Mouse (Mus musculus) embryonic facial prominence, embryonic 10.5 days (tissue): ENCODE data around the gene Rnd2. TPM values are rescaled to one million over a fixed set of nuclear protein-coding genes. Genes with fewer than 3 reads are reported as not detected.
"Not testable (repeated sequence)": the region's sequence is repeated elsewhere in the genome, so short reads cannot be mapped to it uniquely, and the experiment has no call there.

Source experiments
- DNase-seq: peaks from one replicate; pipeline ENCODE4 v3.0.0-alpha.2; 2017; ENCODE audit warnings: low spot score
- H3K27ac ChIP-seq: fragments of 300-500 bp; sonication (generic); replicated peaks from 2 replicates; pipeline ENCODE4 v1.5.1; 2016; ENCODE audit warnings: mild to moderate bottlenecking
- H3K27me3 ChIP-seq: fragments of 300-500 bp; sonication (generic); replicated peaks from 2 replicates; pipeline ENCODE4 v1.6.1; 2016; ENCODE audit warnings: low read depth, mild to moderate bottlenecking; ENCODE audit not compliant: poor library complexity, severe bottlenecking
- H3K36me3 ChIP-seq: fragments of 300-500 bp; sonication (generic); replicated peaks from 2 replicates; pipeline ENCODE4 v1.6.1; 2016; ENCODE audit warnings: mild to moderate bottlenecking, moderate library complexity
- H3K4me1 ChIP-seq: fragments of 300-500 bp; sonication (generic); 2 replicates; pipeline ENCODE4 v1.6.1; 2016
- H3K4me3 ChIP-seq: fragments of 300-500 bp; sonication (generic); 2 replicates; pipeline ENCODE4 v1.5.1; 2016; ENCODE audit warnings: mild to moderate bottlenecking, moderate library complexity
- H3K9me3 ChIP-seq: fragments of 300-500 bp; sonication (generic); 2 replicates; pipeline ENCODE4 v1.6.1; 2016; ENCODE audit warnings: mild to moderate bottlenecking
- WGBS: fragments of 180-500 bp; shearing (Covaris S2); methylation state at CpG from one replicate; pipeline ENCODE4 v1.1.7; 2016; 5-methylcytosine and 5-hydroxymethylcytosine counted together
- polyA plus RNA-seq: library from polyadenylated mRNA; unstranded; fragments of >200 nt; fragmentation: Nextera tagmentation; extraction: Ambion mirVana; gene quantifications from 2 replicates; pipeline ENCODE4 v1.2.1, GENCODE M21; 2016

Gene Rnd2
- polyA plus RNA-seq, 1 experiment from 2014 or later = 16.5 TPM

DNA sequence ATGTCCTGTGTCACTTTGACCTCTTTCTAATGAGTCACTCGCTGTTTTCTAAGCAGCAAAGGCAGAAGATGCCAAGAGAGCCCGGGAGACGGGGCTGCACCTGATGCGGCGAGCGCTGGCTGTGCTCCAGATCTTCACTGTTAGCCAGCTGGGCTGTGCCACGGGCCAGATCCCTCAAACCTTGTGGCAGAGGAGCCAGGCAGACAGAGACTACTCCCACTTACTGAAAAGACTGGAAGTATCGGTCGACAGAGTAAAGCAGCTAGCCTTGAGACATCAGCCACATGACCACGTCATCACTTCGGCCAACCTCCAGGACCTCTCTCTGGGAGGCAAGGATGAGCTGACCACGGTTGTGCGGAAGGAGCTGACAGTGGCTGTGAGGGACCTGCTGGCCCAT, 31.4 kb upstream of the Rnd2 start:
- no peaks in the 10 kb centered on the region for H3K4me1 ChIP-seq
- 92% methylated on average over 13 of the region's 13 CpGs for WGBS
- no peaks in the 10 kb centered on the region for H3K27me3 ChIP-seq
- no peak for DNase-seq
- no peak overlapping the region for H3K27ac ChIP-seq
- no peaks in the 10 kb centered on the region for H3K9me3 ChIP-seq
- no peak overlapping the region for H3K4me3 ChIP-seq
- H3K36me3 ChIP-seq = peaks cover 69% of the 10 kb centered on the region

DNA sequence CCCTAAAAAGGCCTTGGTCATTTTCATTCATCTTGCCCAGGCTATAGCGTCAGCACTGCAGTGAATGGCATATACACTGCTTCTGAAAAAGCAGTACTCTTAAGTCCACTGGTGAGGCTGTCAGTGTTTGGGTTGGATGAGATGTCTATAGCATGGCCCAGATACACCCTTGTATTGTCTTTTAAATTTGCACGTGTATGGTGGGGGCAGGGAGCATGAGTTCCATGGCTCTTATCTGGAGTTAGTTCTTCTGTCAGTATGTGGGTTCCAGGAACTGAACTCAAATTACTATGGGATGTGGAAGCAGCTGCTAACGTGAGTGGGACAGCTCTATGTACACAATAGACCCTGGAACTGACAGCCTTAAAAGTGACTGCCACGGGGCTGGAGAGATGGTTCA, 29.0 kb upstream of the Rnd2 start:
- Histone ChIP-seq H3K27me3 (no peaks in the 10 kb centered on the region), H3K4me1 (no peaks in the 10 kb centered on the region), H3K27ac (no peak overlapping the region), H3K36me3 (peaks cover 51% of the 10 kb centered on the region), H3K4me3 (no peak overlapping the region), H3K9me3 (no peaks in the 10 kb centered on the region)
- DNase-seq = no peak
- 88% methylated on average over 4 of the region's 4 CpGs for WGBS

DNA sequence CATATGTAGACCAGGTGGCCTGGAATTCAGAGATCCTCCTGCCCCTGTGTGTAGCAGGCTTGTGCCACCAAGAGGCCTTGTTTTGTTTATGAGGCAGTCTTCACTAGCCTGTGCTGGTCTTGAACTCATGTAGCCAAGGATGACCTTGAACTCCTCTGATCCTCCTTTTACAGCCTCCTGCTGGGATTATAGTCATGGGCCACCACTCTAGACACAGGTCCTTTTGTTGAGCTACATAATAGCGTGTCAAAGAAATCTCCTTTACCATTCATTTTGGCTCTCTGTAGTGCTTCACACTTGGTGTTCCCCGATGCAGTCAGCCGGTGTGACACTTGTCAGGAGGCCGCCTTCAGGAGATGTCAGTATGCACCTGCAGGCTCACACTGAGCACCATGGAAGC, 27.9 kb upstream of the Rnd2 start:
- Histone ChIP-seq H3K9me3 (no peaks in the 10 kb centered on the region), H3K27ac (no peak overlapping the region), H3K4me3 (no peak overlapping the region), H3K4me1 (no peaks in the 10 kb centered on the region), H3K36me3 (peaks cover 40% of the 10 kb centered on the region), H3K27me3 (no peaks in the 10 kb centered on the region)
- 75% methylated on average over 4 of the region's 4 CpGs for WGBS
- no peak for DNase-seq

DNA sequence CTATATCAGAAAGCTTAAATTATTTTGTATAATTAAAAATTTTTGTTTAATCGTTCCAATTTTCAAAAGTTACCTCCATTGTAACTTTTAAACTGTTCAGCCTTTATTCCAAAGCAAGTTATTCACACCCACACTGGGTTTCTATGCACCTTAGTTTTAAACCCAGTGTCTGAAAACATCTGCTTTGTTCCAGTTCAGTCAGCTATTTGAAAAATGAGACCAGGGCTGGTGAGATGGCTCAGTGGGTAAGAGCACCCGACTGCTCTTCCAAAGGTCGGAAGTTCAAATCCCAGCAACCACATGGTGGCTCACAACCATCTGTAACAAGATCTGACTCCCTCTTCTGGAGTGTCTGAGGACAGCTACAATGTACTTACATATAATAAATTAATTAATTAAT, 26.8 kb upstream of the Rnd2 start:
- H3K27me3 ChIP-seq, H3K4me1 ChIP-seq, H3K27ac ChIP-seq, H3K4me3 ChIP-seq, DNase-seq, H3K9me3 ChIP-seq: not testable (repeated sequence)
- H3K36me3 ChIP-seq = peaks cover 33% of the 10 kb centered on the region
- 51% methylated on average over 3 of the region's 3 CpGs for WGBS

GRCm38 (mm10) chr11:101441450-101442126, 23.2 kb upstream of the Rnd2 start:
- H3K4me1 ChIP-seq = peaks cover 20% of the 10 kb centered on the region
- H3K36me3 ChIP-seq = peaks cover 34% of the 10 kb centered on the region
- DNase-seq, H3K27me3 ChIP-seq, H3K9me3 ChIP-seq: not testable (repeated sequence)
- H3K27ac ChIP-seq = peak overlapping the region; percentile 78
- peak overlapping the region; percentile 90 for H3K4me3 ChIP-seq
- WGBS = 40% methylated on average over 15 of the region's 15 CpGs

- H3K27ac ChIP-seq = peak within 1 kb of the TSS; percentile 98
- peaks cover 39% of the 10 kb centered on the region for H3K36me3 ChIP-seq
- H3K4me3 ChIP-seq = peak within 1 kb of the TSS; percentile 90
- no peaks in the 10 kb centered on the region for H3K9me3 ChIP-seq
- peak; percentile 99 for DNase-seq
- H3K4me1 ChIP-seq = peaks cover 20% of the 10 kb centered on the region
- under 1% methylated on average over 42 of the region's 42 CpGs for WGBS
- H3K27me3 ChIP-seq = no peaks in the 10 kb centered on the region
These were observed 22.6 kb upstream of the Rnd2 start, which contains the start of gene Rpl27 for GRCm38 (mm10) chr11:101442127-101442693. TSS of gene Rpl27 (plus strand) at chr11:101442298.

DNA sequence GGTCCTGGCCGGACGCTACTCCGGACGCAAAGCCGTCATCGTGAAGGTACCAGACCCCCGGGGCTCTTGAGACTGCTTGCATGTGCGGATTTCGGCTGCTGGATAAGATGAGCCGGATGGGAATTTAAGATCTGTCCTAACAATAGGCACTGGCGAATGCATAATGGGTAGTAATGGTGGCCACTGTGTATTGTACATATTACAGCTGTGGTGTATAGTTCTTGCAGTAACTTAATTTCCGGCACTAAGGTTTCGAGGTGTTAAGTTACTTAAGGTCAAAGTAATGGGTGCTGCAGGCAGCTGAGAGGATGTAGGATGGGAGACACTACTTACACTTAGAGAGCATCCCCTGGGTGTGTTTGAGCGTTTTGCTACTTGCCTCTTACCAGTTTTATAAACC, 22.0 kb upstream of the Rnd2 start:
- WGBS = 2% methylated on average over 14 of the region's 14 CpGs
- Histone ChIP-seq H3K9me3 (no peaks in the 10 kb centered on the region), H3K4me1 (peaks cover 20% of the 10 kb centered on the region), H3K36me3 (peaks cover 39% of the 10 kb centered on the region), H3K4me3 (peak overlapping the region; percentile 90), H3K27ac (peak overlapping the region; percentile 98), H3K27me3 (no peaks in the 10 kb centered on the region)
- no peak for DNase-seq

DNA sequence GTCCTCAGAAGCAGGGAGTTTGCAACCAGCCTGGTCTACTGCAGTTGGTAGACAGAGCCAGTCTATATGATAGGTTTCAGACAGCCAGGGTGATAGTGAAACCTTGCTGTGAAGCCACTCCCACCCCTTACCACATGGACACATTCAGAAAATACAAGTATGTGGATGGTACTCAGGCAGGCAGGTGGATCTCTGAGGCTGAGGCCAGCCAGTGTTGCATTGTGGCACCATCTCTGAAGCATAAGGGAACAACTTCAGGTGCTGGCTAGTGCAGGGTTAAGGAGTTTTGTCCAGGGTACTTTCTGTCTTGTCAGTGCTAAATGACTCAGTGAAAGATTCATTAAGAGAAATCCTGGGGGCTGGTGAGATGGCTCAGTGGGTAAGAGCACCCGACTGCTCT, 18.5 kb upstream of the Rnd2 start:
- H3K9me3 ChIP-seq = no peaks in the 10 kb centered on the region
- 82% methylated on average over 1 of the region's 1 CpGs for WGBS
- H3K27ac ChIP-seq = no peak overlapping the region

GRCm38 (mm10) chr11:101446860-101447259, 17.9 kb upstream of the Rnd2 start:
- Histone ChIP-seq H3K36me3 (peaks cover 39% of the 10 kb centered on the region), H3K4me1 (peaks cover 26% of the 10 kb centered on the region)
- H3K27me3 ChIP-seq, DNase-seq, H3K9me3 ChIP-seq, H3K27ac ChIP-seq, H3K4me3 ChIP-seq: not testable (repeated sequence)
- WGBS = 93% methylated on average over 8 of the region's 8 CpGs

More for the DNA sequence above, 18.5 kb upstream of the Rnd2 start:
- Histone ChIP-seq H3K27me3 (no peaks in the 10 kb centered on the region), H3K4me3 (no peak overlapping the region), H3K4me1 (peaks cover 26% of the 10 kb centered on the region), H3K36me3 (peaks cover 39% of the 10 kb centered on the region)
- DNase-seq = no peak

GRCm38 (mm10) chr11:101447786-101448185, 17.0 kb upstream of the Rnd2 start:
- whole genome bisulfite sequencing = 89% methylated on average over 5 of the region's 5 CpGs
- peaks cover 26% of the 10 kb centered on the region for H3K4me1 ChIP-seq
- peaks cover 39% of the 10 kb centered on the region for H3K36me3 ChIP-seq
- DNase-seq = no peak
- no peaks in the 10 kb centered on the region for H3K27me3 ChIP-seq
- no peaks in the 10 kb centered on the region for H3K9me3 ChIP-seq
- no peak overlapping the region for H3K4me3 ChIP-seq
- no peak overlapping the region for H3K27ac ChIP-seq

GRCm38 (mm10) chr11:101448274-101448746, 16.5 kb upstream of the Rnd2 start, which contains the start of gene Ifi35:
TSS of gene Ifi35 (plus strand) at chr11:101448407.
- WGBS = 37% methylated on average over 10 of the region's 10 CpGs
- no peak for DNase-seq
- Histone ChIP-seq H3K27ac (0 out of 2 replicates have a peak within 1 kb of the TSS, but pooled peaks have one; percentile 15), H3K36me3 (peaks cover 34% of the 10 kb centered on the region), H3K27me3 (no peaks in the 10 kb centered on the region), H3K4me3 (peak within 1 kb of the TSS; percentile 37), H3K9me3 (no peaks in the 10 kb centered on the region), H3K4me1 (peaks cover 23% of the 10 kb centered on the region)

DNA sequence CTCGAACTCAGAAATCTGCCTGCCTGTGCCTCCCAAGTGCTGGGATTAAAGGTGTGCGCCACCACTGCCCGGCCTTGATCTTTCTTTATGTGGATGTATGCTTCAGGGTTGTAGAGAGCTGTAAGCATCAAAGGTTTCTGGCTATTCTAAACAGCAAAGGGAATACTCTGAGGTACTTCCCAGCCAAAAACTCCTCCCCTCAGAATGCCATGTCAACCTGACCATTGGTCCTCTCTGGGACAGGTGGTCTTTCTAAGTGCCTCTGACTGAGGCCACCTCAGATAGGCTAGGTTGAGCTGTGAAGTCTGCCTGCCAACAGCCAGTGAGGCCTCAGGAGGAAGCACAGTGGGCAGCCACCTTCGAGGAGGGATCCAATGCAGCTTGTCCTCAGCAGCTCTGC, 15.9 kb upstream of the Rnd2 start:
- Histone ChIP-seq H3K36me3 (peaks cover 28% of the 10 kb centered on the region), H3K27ac (no peak overlapping the region), H3K4me1 (peaks cover 17% of the 10 kb centered on the region), H3K27me3 (no peaks in the 10 kb centered on the region), H3K4me3 (peak overlapping the region; percentile 37; the same call in 1 of the 2 replicates), H3K9me3 (no peaks in the 10 kb centered on the region)
- no peak for DNase-seq
- 82% methylated on average over 4 of the region's 4 CpGs for WGBS

DNA sequence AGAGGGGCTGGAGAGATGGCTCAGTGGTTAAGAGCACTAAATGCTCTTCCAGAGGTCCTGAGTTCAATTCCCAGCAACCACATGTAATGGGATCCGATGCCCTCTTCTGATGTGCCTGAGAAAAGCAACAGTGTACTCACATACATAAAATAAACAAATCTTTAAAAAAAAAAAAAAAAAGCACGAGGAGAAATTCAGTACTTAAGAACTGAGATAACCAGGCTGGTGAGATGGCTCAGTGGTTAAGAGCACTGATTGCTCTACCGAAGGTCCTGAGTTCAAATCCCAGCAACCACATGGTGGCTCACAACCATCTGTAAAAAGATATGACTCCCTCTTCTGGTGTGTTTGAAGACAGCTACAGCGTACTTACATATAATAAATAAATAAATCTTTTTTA, 15.2 kb upstream of the Rnd2 start:
- H3K9me3 ChIP-seq, H3K4me3 ChIP-seq, H3K27me3 ChIP-seq, DNase-seq, H3K27ac ChIP-seq: not testable (repeated sequence)
- Histone ChIP-seq H3K4me1 (peaks cover 13% of the 10 kb centered on the region), H3K36me3 (peaks cover 21% of the 10 kb centered on the region)
- 91% methylated on average over 4 of the region's 4 CpGs for WGBS
